Mouse (Mus musculus) CD4-positive, CD25-positive, alpha-beta regulatory T cell, adult 4 months (primary cell): ENCODE data around the gene Pih1h3b. TPM values are rescaled to one million over a fixed set of nuclear protein-coding genes. Genes with fewer than 3 reads are reported as not detected.

ENCODE experiments used
- ATAC-seq: one replicate; pipeline ENCODE4 v1.8.0; 2017
- polyA plus RNA-seq, 2 experiments: library from polyadenylated mRNA; unstranded; fragments of 100-300 nt; shearing (Covaris generic); gene quantifications; one replicate each; pipeline ENCODE4 v1.2.1; 2017

Pih1h3b gene
- polyA plus RNA-seq, result not detected

DNA sequence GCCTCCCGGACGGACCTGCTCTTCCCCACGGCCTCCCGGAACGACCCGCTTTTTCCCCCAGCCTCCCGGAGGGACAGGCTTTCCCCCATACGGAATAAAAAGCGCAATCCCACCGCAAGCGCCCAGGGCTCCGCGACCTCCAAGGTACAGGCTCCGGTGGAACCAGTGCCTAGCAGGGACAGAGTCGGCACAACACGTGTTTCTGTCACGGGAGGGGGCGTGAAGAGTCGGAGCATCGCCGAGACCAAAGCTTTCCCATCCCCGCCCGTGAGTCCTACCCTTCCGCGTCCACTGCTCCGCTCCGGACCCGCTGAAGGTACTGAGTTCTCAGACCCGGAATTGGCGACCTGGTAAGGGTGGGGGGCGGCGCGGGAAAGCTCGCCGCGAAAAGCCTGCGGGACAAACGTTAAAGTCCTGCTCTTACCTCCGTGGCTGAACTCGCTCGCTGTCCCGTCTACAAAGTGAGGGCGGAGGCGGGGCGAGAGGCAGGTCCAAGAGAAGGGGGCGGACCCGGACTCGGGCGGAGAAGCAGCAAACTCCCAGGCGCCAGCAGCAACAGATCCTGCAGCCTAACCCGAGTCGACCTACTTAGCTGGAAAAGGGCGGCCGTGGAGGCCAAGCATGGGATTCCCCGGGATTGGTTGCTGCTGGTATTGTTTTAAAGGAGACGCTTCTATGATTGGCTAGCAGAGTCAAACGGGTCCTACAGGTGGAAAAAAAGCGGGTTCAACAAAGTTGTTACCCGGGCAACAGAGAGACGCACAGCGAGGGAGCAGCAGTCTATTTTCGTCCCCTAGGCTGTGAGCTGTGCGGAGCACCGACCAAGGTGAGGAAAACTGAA, at the start of gene Pih1h3b, which contains the start of gene Nup62cl:
TSS of gene Pih1h3b (plus strand) at position 745 of the 841 bp plus-strand sequence.
TSS of gene Nup62cl (minus strand) at position 578 of the 841 bp plus-strand sequence.
- peak; percentile 61 for ATAC-seq

DNA sequence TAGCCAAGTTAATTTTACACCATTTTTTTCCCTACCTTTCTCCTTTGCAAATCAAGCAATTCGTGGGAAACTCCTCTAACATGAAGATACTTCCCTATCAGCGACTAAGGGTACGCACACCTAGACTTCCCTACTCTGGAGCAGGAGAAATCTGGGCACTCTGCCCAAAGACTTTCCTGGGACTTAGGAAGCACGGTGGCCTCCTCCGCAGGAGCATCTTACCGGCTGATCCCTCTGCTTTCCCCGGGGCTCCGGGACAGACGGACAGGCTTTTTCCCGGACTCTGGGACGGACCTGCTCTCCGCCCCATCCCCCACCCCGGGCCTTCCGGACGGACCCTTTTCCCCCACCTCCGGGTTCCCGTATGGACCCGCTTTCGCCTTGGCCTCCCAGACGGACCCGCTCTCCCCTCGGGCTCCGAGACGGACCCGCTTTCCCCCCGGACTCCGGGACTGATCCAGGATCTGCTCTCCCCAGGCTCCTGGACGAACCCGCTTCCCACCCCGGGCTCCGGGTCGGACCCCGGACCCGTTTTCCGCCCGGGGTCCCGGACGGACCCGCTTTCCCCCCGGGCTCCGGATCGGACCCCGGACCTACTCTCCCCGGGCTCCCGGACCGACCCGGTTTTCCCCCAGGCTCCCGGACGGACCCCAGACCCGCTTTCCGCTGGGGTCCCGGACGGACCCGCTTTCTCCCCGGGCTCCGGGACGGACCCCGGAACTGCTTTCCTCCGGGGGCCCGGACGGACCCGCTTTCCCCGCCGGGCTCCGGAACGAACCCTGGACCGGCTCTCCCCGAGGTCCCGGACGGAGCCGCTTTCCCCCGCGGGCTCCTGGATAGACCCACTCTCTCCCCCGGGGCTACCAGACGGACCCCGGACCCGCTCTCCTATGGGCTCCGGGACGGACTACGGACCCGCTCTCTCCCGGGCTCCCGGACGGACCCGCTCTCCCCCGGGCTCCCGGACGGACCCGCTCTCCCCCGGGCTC, 1.5 kb upstream of the Pih1h3b start:
- no peak for ATAC-seq

DNA sequence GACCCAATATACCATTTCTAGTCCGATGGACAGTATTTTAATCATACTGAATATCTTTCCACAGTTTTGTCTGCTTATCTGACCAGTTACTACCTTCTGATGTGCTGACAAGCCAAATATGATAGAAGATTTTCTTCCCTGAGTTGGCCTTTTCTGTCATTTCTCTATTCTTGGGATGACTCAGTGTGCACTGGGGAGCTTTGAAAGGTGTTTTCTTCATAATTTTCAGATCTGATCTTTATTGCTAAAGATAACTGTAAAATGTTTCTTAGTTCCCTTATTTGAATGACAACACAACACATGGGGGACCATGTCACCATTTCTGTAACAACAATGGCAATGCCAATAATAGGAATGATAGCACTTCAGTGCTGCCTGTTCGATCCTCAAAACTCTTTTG, 19.9 kb downstream of the Pih1h3b start:
- no peak for ATAC-seq

GRCm38 (mm10) chrX:140094066-140094465, 31.4 kb downstream of the Pih1h3b start:
- no peak for ATAC-seq

Other genes starting within 250 kb of the Pih1h3b start
- gene Morc4, start 191.2 kb upstream of the Pih1h3b start, polyA plus RNA-seq, result not detected
- gene Rbm41, start 64.3 kb upstream of the Pih1h3b start, polyA plus RNA-seq, result 1 to 10 TPM; 7.0 to 8.5 TPM
- not detected for gene Nup62cl, start 167 bp upstream of the Pih1h3b start, polyA plus RNA-seq